Mouse (Mus musculus): ENCODE measurements around the gene Ctdsp1. TPM values are rescaled to one million over a fixed set of nuclear protein-coding genes. Genes with fewer than 3 reads are reported as not detected.

Ctdsp1 gene
- 209 and 292 TPM in 2 replicates for polyA plus RNA-seq (2012; ENCODE audit: low replicate concordance)

GRCm38 (mm10) chr1:74390924-74391748 lies at the start of gene Ctdsp1:
Gene Ctdsp1, plus strand, starts transcription at chr1:74391509.

GRCm38 (mm10) chr1:74361812-74362211 lies 29.5 kb upstream of the Ctdsp1 start, which contains the start of gene Catip:
Gene Catip, plus strand, starts transcription at chr1:74362108.

GRCm38 (mm10) chr1:74374980-74375379 lies 16.3 kb upstream of the Ctdsp1 start, which contains the start of gene Slc11a1:
Gene Slc11a1, plus strand, starts transcription at chr1:74375195.

GRCm38 (mm10) chr1:74408589-74409504 lies 17.5 kb downstream of the Ctdsp1 start, which contains the start of gene Vil1:
Gene Vil1, plus strand, starts transcription at chr1:74409376.

Other genes starting within 250 kb of the Ctdsp1 start
- 0.41 and 0.65 TPM in 2 replicates for gene Cxcr2, start 237.5 kb upstream of the Ctdsp1 start, polyA plus RNA-seq (2012; ENCODE audit: low replicate concordance)
- not detected in 2 replicates for gene Cxcr1, start 196.9 kb upstream of the Ctdsp1 start, polyA plus RNA-seq (2012; ENCODE audit: low replicate concordance)
- gene Arpc2, start 155.4 kb upstream of the Ctdsp1 start, polyA plus RNA-seq (2012; ENCODE audit: low replicate concordance), result 420 and 983 TPM in 2 replicates
- gene Gpbar1, start 113.0 kb upstream of the Ctdsp1 start, polyA plus RNA-seq (2012; ENCODE audit: low replicate concordance), result not detected in 2 replicates
- 128 and 183 TPM in 2 replicates for gene Aamp, start 106.8 kb upstream of the Ctdsp1 start, polyA plus RNA-seq (2012; ENCODE audit: low replicate concordance)
- gene Pnkd, start 106.6 kb upstream of the Ctdsp1 start, polyA plus RNA-seq (2012; ENCODE audit: low replicate concordance), result 42.6 and 93.9 TPM in 2 replicates
- 140 and 267 TPM in 2 replicates for gene Tmbim1, start 85.9 kb upstream of the Ctdsp1 start, polyA plus RNA-seq (2012; ENCODE audit: low replicate concordance)
- gene Catip, start 29.4 kb upstream of the Ctdsp1 start, polyA plus RNA-seq (2012; ENCODE audit: low replicate concordance), result 0.09 TPM in 1 of 2 replicates, not detected in the other
- 46.8 and 89.8 TPM in 2 replicates for gene Slc11a1, start 16.3 kb upstream of the Ctdsp1 start, polyA plus RNA-seq (2012; ENCODE audit: low replicate concordance)
- not detected in 2 replicates for gene Vil1, start 17.9 kb downstream of the Ctdsp1 start, polyA plus RNA-seq (2012; ENCODE audit: low replicate concordance)
- gene Cnot9, start 114.5 kb downstream of the Ctdsp1 start, polyA plus RNA-seq (2012; ENCODE audit: low replicate concordance), result 6.6 and 23.7 TPM in 2 replicates
- 0.05 TPM in 1 of 2 replicates, not detected in the other for gene Plcd4, start 151.4 kb downstream of the Ctdsp1 start, polyA plus RNA-seq (2012; ENCODE audit: low replicate concordance)
- gene Usp37, start 152.8 kb downstream of the Ctdsp1 start, polyA plus RNA-seq (2012; ENCODE audit: low replicate concordance), result 0.33 and 7.0 TPM in 2 replicates
- gene Zfp142, start 196.7 kb downstream of the Ctdsp1 start, polyA plus RNA-seq (2012; ENCODE audit: low replicate concordance), result 8.7 and 19.0 TPM in 2 replicates
- gene Bcs1l, start 196.8 kb downstream of the Ctdsp1 start, polyA plus RNA-seq (2012; ENCODE audit: low replicate concordance), result 0.81 and 2.4 TPM in 2 replicates
- gene Rnf25, start 209.9 kb downstream of the Ctdsp1 start, polyA plus RNA-seq (2012; ENCODE audit: low replicate concordance), result 6.9 and 8.4 TPM in 2 replicates
- 0.23 and 0.42 TPM in 2 replicates for gene Stk36, start 209.9 kb downstream of the Ctdsp1 start, polyA plus RNA-seq (2012; ENCODE audit: low replicate concordance)